Mouse (Mus musculus) cerebellum, adult 2 months (tissue): ENCODE measurements around the gene Pask. TPM values are rescaled to one million over a fixed set of nuclear protein-coding genes. Genes with fewer than 3 reads are reported as not detected.

Experiments used
- DNase-seq, 2 experiments: peaks; one replicate each; pipeline ENCODE4 v3.0.0; 2021
- H3K27ac ChIP-seq: fragments of 200-500 bp; 2 replicates; pipeline ENCODE4 v1.5.1; 2012; ENCODE audit warnings: low read length, control low read depth, inconsistent platforms; ENCODE audit not compliant: insufficient read depth
- H3K27me3 ChIP-seq: fragments of 200-500 bp; 2 replicates; pipeline ENCODE4 v1.6.1; 2012; ENCODE audit warnings: inconsistent platforms, mild to moderate bottlenecking, low read length, moderate library complexity; ENCODE audit not compliant: control insufficient read depth, insufficient read depth
- H3K4me1 ChIP-seq: fragments of 200-500 bp; 2 replicates; pipeline ENCODE4 v1.6.1; 2011; ENCODE audit warnings: low read length; ENCODE audit not compliant: control insufficient read depth, insufficient read depth
- H3K4me3 ChIP-seq: fragments of 200-500 bp; replicated peaks from 2 replicates; pipeline ENCODE3; 2011; ENCODE audit warnings: mild to moderate bottlenecking, low read depth, low read length, control low read depth; ENCODE audit not compliant: insufficient read depth
- CTCF ChIP-seq: fragments of 200-500 bp; IDR thresholded peaks from 2 replicates; pipeline ENCODE4 v1.5.1; 2011; ENCODE audit warnings: low read depth, mild to moderate bottlenecking, control low read depth, low read length, moderate library complexity, borderline replicate concordance; ENCODE audit not compliant: insufficient read depth
- POLR2A ChIP-seq: fragments of 200-500 bp; IDR thresholded peaks from 2 replicates; pipeline ENCODE4 v1.6.1; 2011; ENCODE audit warnings: low read length, control low read depth, borderline replicate concordance; ENCODE audit not compliant: insufficient read depth
- WGBS: fragments of 180-500 bp; shearing (Covaris S2); methylation state at CpG from one replicate; pipeline ENCODE4 v1.1.7; 2018; 5-methylcytosine and 5-hydroxymethylcytosine counted together
- polyA plus RNA-seq: library from polyadenylated mRNA; depleted of rRNA; stranded (reverse); fragments of >200 nt; gene quantifications from 2 replicates; pipeline ENCODE4 v1.2.3, GENCODE M21; 2012; rRNA removed

Gene Pask
- polyA plus RNA-seq, 1 experiment, result 5.5 TPM

GRCm38 (mm10) chr1:93275561-93275960 is 67.7 kb downstream of the Pask start:
- DNase-seq, result no peak
- WGBS, result 67% methylated on average over 6 of the region's 6 CpGs
- Histone ChIP-seq H3K27ac (no peak overlapping the region), H3K4me1 (peaks cover 8% of the 10 kb centered on the region), H3K4me3 (no peak overlapping the region), H3K27me3 (no peaks in the 10 kb centered on the region)
- TF ChIP-seq POLR2A (no peak), CTCF (no peak)

- DNase-seq, result no peak
Observed at GRCm38 (mm10) chr1:93272409-93272821, 70.9 kb downstream of the Pask start.

GRCm38 (mm10) chr1:93271751-93272150 is 71.5 kb downstream of the Pask start:
- WGBS, result 76% methylated on average over 6 of the region's 6 CpGs
- Histone ChIP-seq H3K27me3 (no peaks in the 10 kb centered on the region), H3K4me3 (no peak overlapping the region), H3K4me1 (peaks cover 4% of the 10 kb centered on the region), H3K27ac (no peak overlapping the region)
- no peak for DNase-seq
- TF ChIP-seq POLR2A (no peak), CTCF (no peak)

More at GRCm38 (mm10) chr1:93272409-93272821, 70.9 kb downstream of the Pask start:
- TF ChIP-seq CTCF, result no peak
- TF ChIP-seq POLR2A, result no peak
- H3K4me1 ChIP-seq, result peaks cover 8% of the 10 kb centered on the region
- H3K4me3 ChIP-seq, result no peak overlapping the region
- no peak overlapping the region for H3K27ac ChIP-seq
- WGBS, result 35% methylated on average over 16 of the region's 16 CpGs
- no peaks in the 10 kb centered on the region for H3K27me3 ChIP-seq

GRCm38 (mm10) chr1:93270516-93271240 is 72.6 kb downstream of the Pask start:
- Histone ChIP-seq H3K4me1 (peaks cover under 1% of the 10 kb centered on the region; the same call in 1 of the 2 replicates), H3K4me3 (no peak overlapping the region), H3K27me3 (no peaks in the 10 kb centered on the region), H3K27ac (no peak overlapping the region)
- WGBS, result 76% methylated on average over 3 of the region's 3 CpGs
- DNase-seq, result no peak
- TF ChIP-seq POLR2A, result no peak

- Histone ChIP-seq H3K4me3 (no peak overlapping the region), H3K27me3 (no peaks in the 10 kb centered on the region), H3K27ac (no peak overlapping the region), H3K4me1 (no peaks in the 10 kb centered on the region)
- WGBS, result 89% methylated on average over 2 of the region's 2 CpGs
- no peak for TF ChIP-seq CTCF
- no peak for DNase-seq
Observed at GRCm38 (mm10) chr1:93268246-93268645, 75.0 kb downstream of the Pask start.

GRCm38 (mm10) chr1:93267207-93267606 is 76.1 kb downstream of the Pask start:
- 56% methylated on average over 3 of the region's 3 CpGs for WGBS
- DNase-seq, result no peak
- no peaks in the 10 kb centered on the region for H3K4me1 ChIP-seq
- H3K4me3 ChIP-seq, result no peak overlapping the region
- H3K27ac ChIP-seq, result no peak overlapping the region
- no peaks in the 10 kb centered on the region for H3K27me3 ChIP-seq
- no peak for TF ChIP-seq POLR2A
- no peak for TF ChIP-seq CTCF

Other genes with a start within 250 kb of the Pask start
- 290 and 291 TPM in 2 replicates for gene Kif1a, start 241.5 kb downstream of the Pask start, polyA plus RNA-seq
- gene Agxt, start 208.2 kb downstream of the Pask start, polyA plus RNA-seq, result not detected in 2 replicates
- gene 2310007B03Rik, start 182.5 kb downstream of the Pask start, polyA plus RNA-seq, result 0.10 TPM in 1 of 2 replicates, not detected in the other
- gene Crocc2, start 174.8 kb downstream of the Pask start, polyA plus RNA-seq, result 0.28 and 0.54 TPM in 2 replicates
- 18.5 and 20.6 TPM in 2 replicates for gene Sned1, start 107.6 kb downstream of the Pask start, polyA plus RNA-seq
- 20.2 and 20.5 TPM in 2 replicates for gene Mterf4, start 37.6 kb downstream of the Pask start, polyA plus RNA-seq
- 22.4 and 23.4 TPM in 2 replicates for gene Ppp1r7, start 628 bp downstream of the Pask start, polyA plus RNA-seq
- gene Ano7, start 30.4 kb upstream of the Pask start, polyA plus RNA-seq, result 0.41 TPM in 2 replicates
- gene Hdlbp, start 135.3 kb upstream of the Pask start, polyA plus RNA-seq, result 105 and 111 TPM in 2 replicates
- 5.7 and 6.3 TPM in 2 replicates for gene Farp2, start 168.6 kb upstream of the Pask start, polyA plus RNA-seq